Mouse (Mus musculus): ENCODE data around the gene Ppil2.

Ppil2 gene

DNA sequence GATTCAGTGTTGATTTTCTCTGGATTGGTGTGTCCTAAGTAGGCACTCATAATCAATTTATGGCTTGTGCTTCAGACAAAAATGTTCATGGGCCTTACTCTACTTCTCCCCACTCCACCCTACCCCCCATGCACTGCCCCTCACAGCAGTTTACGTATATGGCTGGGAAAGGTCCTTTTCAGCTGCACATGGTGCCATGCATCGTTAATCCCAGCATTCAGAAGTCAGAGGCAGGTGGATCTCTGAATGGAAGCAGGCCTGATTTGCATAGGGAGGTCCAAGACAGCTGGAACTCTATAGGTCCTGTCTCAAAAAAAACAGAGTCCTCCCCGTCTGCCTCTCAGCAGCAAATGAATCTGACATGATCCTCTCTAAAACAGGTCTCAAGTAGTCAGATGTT, 65.8 kb downstream of the Ppil2 start:
- in situ Hi-C loops (cut with MboI; ENCODE audit: unreplicated experiment in 2 of 2), result no loop called here

DNA sequence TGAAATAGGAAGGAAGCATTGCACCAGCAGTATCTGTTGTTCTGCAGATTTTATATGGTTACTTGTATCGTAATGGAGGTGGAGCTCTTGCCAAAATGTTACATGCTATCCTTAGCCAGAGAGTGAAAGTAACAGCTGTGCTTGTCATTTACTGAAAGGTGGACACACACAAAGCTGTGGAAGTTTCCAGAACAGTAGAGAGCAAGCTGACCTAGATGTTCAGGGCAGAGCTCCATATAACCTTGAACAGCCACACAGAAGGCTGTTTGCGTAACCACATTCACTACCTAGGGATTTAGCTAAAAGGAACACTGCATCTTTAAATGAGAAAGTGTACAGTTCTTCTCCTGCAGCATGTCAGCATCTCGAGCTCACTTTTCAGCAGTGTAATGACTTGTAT, 66.7 kb downstream of the Ppil2 start:
- in situ Hi-C loops (cut with MboI; ENCODE audit: unreplicated experiment in 2 of 2), result no loop called here

- in situ Hi-C loops (cut with MboI; ENCODE audit: unreplicated experiment in 2 of 2), result no loop called here
Observed at GRCm38 (mm10) chr16:17041417-17041816, 69.6 kb downstream of the Ppil2 start.

DNA sequence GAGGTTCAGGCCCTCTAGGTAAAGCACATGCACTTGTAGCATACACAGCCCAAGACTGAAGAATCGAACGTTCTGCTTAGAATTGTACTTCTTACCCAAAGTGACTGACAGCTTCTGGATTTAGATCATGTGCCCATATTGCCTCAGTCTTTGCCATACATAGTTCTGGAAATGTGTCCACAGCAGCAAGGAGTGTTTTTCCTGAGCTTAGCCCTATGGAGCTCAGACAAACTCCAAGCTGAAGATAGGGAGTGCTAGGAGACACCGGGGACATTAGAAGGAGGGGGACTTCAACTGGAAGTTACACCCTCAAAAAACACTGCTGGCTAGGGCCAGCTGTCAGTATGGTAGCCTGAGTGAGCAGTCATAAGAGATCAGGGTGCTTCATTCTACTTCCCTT, 70.3 kb downstream of the Ppil2 start:
- in situ Hi-C loops (cut with MboI; ENCODE audit: unreplicated experiment in 2 of 2), result no loop called here

All from v-Abl transformed pro-B cells (cell line).